Mouse (Mus musculus) heart, postnatal 0 days (tissue): ENCODE data around the gene Pds5b. TPM values are rescaled to one million over a fixed set of nuclear protein-coding genes. Genes with fewer than 3 reads are reported as not detected.

Experiments
- ATAC-seq: fragments of 200-750 bp; cut with Nextera tagmentation; 2 replicates; pipeline ENCODE4 v1.8.0; 2017; ENCODE audit warnings: low read depth, moderate number of reproducible peaks, moderate library complexity; ENCODE audit not compliant: insufficient read depth
- DNase-seq: peaks from one replicate; pipeline ENCODE4 v3.0.0-alpha.2; 2016; ENCODE audit warnings: low spot score
- H3K27ac ChIP-seq: fragments of 300-500 bp; sonication (generic); 2 replicates; pipeline ENCODE4 v1.5.1; 2014; ENCODE audit warnings: low read depth, mild to moderate bottlenecking
- H3K27me3 ChIP-seq: fragments of 300-500 bp; sonication (generic); 2 replicates; pipeline ENCODE4 v1.6.1; 2014; ENCODE audit warnings: low read length, mixed read lengths; ENCODE audit not compliant: control insufficient read depth, insufficient read depth
- H3K36me3 ChIP-seq: fragments of 300-500 bp; sonication (generic); replicated peaks from 2 replicates; pipeline ENCODE4 v1.6.1; 2014; ENCODE audit warnings: low read length, mixed read lengths; ENCODE audit not compliant: control insufficient read depth, insufficient read depth
- H3K4me1 ChIP-seq: fragments of 300-500 bp; sonication (generic); 2 replicates; pipeline ENCODE4 v1.6.1; 2014; ENCODE audit warnings: antibody characterized with exemption; ENCODE audit not compliant: control insufficient read depth, insufficient read depth
- H3K4me2 ChIP-seq: fragments of 300-500 bp; sonication (generic); 2 replicates; pipeline ENCODE4 v1.6.1; 2014; ENCODE audit warnings: low read depth, mild to moderate bottlenecking, low read length, moderate library complexity
- H3K4me3 ChIP-seq: fragments of 300-500 bp; sonication (generic); 2 replicates; pipeline ENCODE4 v1.5.1; 2014; ENCODE audit warnings: low read depth, low read length
- H3K9ac ChIP-seq: fragments of 300-500 bp; sonication (generic); replicated peaks from 2 replicates; pipeline ENCODE4 v1.6.1; 2014; ENCODE audit warnings: low read depth, low read length, mixed read lengths
- H3K9me3 ChIP-seq: fragments of 300-500 bp; sonication (generic); replicated peaks from 2 replicates; pipeline ENCODE4 v1.6.1; 2016; ENCODE audit warnings: low read length; ENCODE audit not compliant: control insufficient read depth
- CTCF ChIP-seq: IDR thresholded peaks from 2 replicates; pipeline ENCODE4 v1.5.1; 2016; ENCODE audit warnings: antibody characterized with exemption, control low read depth, low read depth
- EP300 ChIP-seq: IDR thresholded peaks from 2 replicates; pipeline ENCODE4 v1.6.1; 2016; ENCODE audit warnings: antibody characterized with exemption, low read depth
- WGBS: fragments of 180-500 bp; shearing (Covaris S2); extraction: QIAGEN DNeasy Blood & Tissue Kit; methylation state at CpG from one replicate; pipeline ENCODE4 v1.1.7; 2014; 5-methylcytosine and 5-hydroxymethylcytosine counted together
- polyA plus RNA-seq: library from polyadenylated mRNA; unstranded; fragments of >200 nt; fragmentation: Nextera tagmentation; extraction: Ambion mirVana; gene quantifications from 2 replicates; pipeline ENCODE4 v1.2.1, GENCODE M21; 2015
- total RNA-seq: library from RNA; depleted of rRNA; stranded (reverse); fragments of >200 nt; gene quantifications from 2 replicates; pipeline ENCODE4 v1.2.3, GENCODE M21; 2014; ENCODE audit warnings: low replicate concordance

Gene Pds5b
- total and polyA plus RNA-seq, 2 experiments from 2014 or later = 8.1 to 24.2 TPM

DNA sequence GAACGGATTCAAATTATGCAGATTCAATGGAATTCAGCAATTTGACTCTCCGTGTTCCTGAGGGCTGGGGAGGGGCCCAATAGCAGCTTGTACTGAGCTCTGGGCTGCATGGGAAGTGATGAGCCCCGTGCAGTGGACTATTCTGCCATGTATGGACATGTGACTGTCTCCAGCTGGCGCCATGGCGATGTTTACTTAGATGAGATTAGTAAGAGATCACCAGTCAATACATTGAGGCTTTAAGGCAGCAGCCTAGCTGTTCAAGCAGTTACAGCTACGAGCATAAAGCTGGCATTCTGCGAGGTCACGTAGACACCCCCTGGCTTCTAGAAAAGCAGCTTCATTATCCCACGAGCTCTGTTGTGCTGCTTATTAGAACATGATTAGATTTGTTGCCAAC, 157.2 kb downstream of the Pds5b start:
- 60% methylated on average over 9 of the region's 9 CpGs for WGBS
- Histone ChIP-seq H3K9me3 (no peaks in the 10 kb centered on the region; the same call in 1 of the 2 replicates), H3K4me1 (0 out of 2 replicates have a peak, but pooled peaks cover 8% of the 10 kb centered on the region), H3K27ac (no peak overlapping the region), H3K4me3 (no peak overlapping the region), H3K27me3 (no peaks in the 10 kb centered on the region), H3K4me2 (no peak overlapping the region), H3K36me3 (no peaks in the 10 kb centered on the region), H3K9ac (no peak overlapping the region)
- TF ChIP-seq CTCF (no peak), EP300 (no peak)
- no peak for DNase-seq
- no peak for ATAC-seq

GRCm38 (mm10) chr5:150836782-150837181, 163.2 kb downstream of the Pds5b start:
- no peak for TF ChIP-seq EP300
- no peak for TF ChIP-seq CTCF
- Histone ChIP-seq H3K36me3 (no peaks in the 10 kb centered on the region), H3K4me3 (no peak overlapping the region), H3K27me3 (no peaks in the 10 kb centered on the region), H3K4me2 (no peak overlapping the region), H3K27ac (no peak overlapping the region), H3K9me3 (no peaks in the 10 kb centered on the region), H3K9ac (no peak overlapping the region), H3K4me1 (peaks cover 4% of the 10 kb centered on the region; the same call in 1 of the 2 replicates)
- WGBS = 93% methylated on average over 8 of the region's 8 CpGs
- DNase-seq (no peak), ATAC-seq (no peak)

DNA sequence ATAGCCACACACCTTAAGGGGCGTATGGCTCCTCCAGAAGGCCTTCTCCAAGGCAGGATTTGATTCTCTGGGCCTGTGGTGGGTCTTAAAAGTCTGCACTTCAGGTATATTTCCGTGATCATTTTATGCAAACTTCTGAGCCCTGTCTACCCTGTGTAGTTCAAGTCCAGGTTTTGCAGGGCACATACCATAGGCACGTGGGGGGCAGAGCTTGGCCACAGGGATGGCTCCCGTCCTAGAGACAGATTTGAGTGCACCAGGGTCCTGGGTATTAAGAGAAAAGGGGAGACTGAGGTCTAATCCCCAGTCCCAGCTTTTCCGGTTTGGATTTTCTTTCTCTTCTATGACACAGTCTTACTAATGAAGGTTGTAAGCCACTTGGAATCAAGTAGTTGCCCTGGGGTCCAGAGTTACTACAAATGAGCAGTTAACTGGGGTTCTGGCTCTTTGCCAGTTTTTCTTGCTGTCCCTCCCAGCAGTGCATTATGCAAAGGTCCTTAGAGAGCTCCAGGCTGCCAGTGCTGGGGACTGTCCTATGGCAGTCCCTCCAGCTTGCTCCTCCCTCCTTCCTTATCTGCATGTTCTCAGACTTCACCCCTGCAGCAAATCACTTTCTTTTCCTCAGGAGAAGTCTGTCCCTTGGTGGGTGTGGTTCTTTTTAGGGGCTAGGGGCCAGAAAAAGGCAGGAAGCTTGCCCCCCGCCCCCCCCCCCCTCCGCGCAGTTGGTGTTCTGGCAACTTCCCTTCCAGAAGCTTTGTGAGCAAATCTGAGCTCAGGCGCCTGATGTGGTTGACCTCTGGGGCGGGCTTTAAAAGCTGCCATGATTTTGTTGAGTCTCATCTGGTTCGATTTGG, 166.4 kb downstream of the Pds5b start:
- ATAC-seq (peak; percentile 95), DNase-seq (peak; percentile 93)
- no peaks in the 10 kb centered on the region for H3K36me3 ChIP-seq
- TF ChIP-seq EP300 (no peak), CTCF (no peak)
- H3K4me3 ChIP-seq = no peak overlapping the region
- no peaks in the 10 kb centered on the region for H3K9me3 ChIP-seq
- 45% methylated on average over 11 of the region's 11 CpGs for WGBS
- no peaks in the 10 kb centered on the region for H3K27me3 ChIP-seq
- peak overlapping the region; percentile 32 for H3K4me2 ChIP-seq
- peaks cover 4% of the 10 kb centered on the region; the same call in 1 of the 2 replicates for H3K4me1 ChIP-seq
- H3K9ac ChIP-seq = no peak overlapping the region
- H3K27ac ChIP-seq = peak overlapping the region; percentile 43

- no peaks in the 10 kb centered on the region for H3K36me3 ChIP-seq
- no peak overlapping the region for H3K9ac ChIP-seq
- DNase-seq = no peak
- H3K9me3 ChIP-seq = no peaks in the 10 kb centered on the region
- H3K4me3 ChIP-seq = no peak overlapping the region
- H3K4me1 ChIP-seq = peaks cover 4% of the 10 kb centered on the region; the same call in 1 of the 2 replicates
- H3K4me2 ChIP-seq = peak overlapping the region; percentile 32
- ATAC-seq = peak; percentile 31; the same call in 1 of the 2 replicates
- no peak for TF ChIP-seq CTCF
- TF ChIP-seq EP300 = no peak
- 41% methylated on average over 11 of the region's 11 CpGs for WGBS
- H3K27me3 ChIP-seq = no peaks in the 10 kb centered on the region
- peak overlapping the region; percentile 43 for H3K27ac ChIP-seq
Observed at GRCm38 (mm10) chr5:150840596-150840995, 167.1 kb downstream of the Pds5b start.

DNA sequence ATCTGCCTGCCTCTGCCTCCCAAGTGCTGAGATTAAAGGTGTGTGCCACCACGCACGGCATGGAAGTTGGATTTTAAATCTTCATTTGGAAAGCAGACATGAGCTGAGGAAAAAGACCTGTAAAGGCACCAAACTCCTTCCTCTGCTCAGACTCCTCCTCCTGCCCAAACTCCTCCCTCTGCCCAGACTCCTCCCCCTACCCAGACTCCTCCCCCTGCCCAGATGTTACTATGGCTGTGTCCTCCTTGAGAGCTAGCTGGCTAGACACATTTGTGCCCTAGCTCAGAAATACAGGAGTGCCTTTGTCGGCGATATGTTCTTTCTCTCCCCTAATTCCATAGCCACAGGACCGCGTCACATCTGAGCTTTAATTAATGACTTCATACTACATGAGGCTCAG, 172.4 kb downstream of the Pds5b start:
- TF ChIP-seq CTCF = no peak
- no peak for TF ChIP-seq EP300
- Histone ChIP-seq H3K4me2 (no peak overlapping the region), H3K4me3 (no peak overlapping the region), H3K4me1 (no peaks in the 10 kb centered on the region), H3K27me3 (no peaks in the 10 kb centered on the region), H3K9ac (no peak overlapping the region), H3K27ac (no peak overlapping the region), H3K9me3 (no peaks in the 10 kb centered on the region), H3K36me3 (no peaks in the 10 kb centered on the region)
- no peak; the same call in 1 of the 2 replicates for ATAC-seq
- no peak for DNase-seq
- 94% methylated on average over 6 of the region's 6 CpGs for WGBS
